Mouse (Mus musculus) spleen, adult 12 weeks (tissue): ENCODE measurements around the gene Cyth3.

ENCODE experiments used
- DNase-seq: peaks from one replicate; pipeline ENCODE4 v3.0.0; 2022; ENCODE audit warnings: low spot score

Gene Cyth3

DNA sequence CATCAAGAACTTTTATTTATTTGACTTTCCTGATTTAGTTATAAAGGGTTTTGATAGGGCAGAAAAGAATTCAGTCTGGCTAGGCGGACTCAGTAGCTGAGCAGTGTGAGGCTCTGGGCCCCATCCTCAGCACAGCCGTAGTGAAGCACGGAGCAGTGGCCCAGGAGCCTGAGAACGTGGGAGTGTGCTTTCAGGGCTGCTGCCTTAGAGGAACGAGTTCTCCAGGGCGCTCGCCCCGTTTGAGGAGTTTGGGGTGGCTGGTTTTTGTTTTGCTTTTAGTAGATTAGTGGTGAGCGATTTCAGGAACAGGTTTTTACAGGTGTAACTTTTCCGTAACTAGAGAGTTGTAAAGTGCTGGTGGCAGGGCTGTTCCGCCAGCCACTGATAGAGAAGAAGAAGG is 13.1 kb downstream of the Cyth3 start:
- DNase-seq: no peak

GRCm38 (mm10) chr5:143636173-143636572 is 13.9 kb downstream of the Cyth3 start:
- no peak for DNase-seq

DNA sequence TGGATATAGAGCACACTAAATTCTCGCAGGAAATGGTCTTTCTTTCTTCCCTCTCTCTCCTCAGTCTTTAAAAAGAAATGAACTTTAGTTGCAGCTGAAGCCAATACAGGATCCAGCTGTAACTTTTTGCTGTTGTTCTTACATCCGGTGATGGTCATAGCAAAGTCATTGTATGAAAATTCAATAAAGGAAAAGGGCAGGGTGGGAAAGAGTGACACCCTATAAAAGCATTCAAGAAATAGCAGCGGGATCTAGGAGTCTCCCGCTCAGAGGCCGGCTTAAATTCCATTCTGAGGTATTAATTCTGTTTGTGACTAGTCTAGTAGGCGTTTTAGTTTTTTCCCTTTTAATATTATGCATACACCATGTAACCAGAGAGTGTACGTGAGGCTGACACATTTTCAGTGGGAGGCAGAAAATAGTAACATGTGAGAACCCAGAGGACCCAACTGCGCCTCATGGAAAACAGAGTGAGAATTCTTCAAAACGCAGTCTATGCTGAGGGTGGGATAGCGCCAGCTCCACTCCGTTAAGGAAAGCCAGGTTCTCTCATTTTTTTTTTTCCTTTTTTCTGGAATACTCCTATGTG is 15.7 kb downstream of the Cyth3 start:
- DNase-seq: no peak

- DNase-seq: no peak
These were observed 16.4 kb downstream of the Cyth3 start for GRCm38 (mm10) chr5:143638516-143639270.

- DNase-seq: no peak
These were observed 17.1 kb downstream of the Cyth3 start for GRCm38 (mm10) chr5:143639329-143639728.

- no peak for DNase-seq
These were observed 17.6 kb downstream of the Cyth3 start for GRCm38 (mm10) chr5:143639810-143640209.

GRCm38 (mm10) chr5:143641503-143641902 is 19.3 kb downstream of the Cyth3 start:
- no peak for DNase-seq

DNA sequence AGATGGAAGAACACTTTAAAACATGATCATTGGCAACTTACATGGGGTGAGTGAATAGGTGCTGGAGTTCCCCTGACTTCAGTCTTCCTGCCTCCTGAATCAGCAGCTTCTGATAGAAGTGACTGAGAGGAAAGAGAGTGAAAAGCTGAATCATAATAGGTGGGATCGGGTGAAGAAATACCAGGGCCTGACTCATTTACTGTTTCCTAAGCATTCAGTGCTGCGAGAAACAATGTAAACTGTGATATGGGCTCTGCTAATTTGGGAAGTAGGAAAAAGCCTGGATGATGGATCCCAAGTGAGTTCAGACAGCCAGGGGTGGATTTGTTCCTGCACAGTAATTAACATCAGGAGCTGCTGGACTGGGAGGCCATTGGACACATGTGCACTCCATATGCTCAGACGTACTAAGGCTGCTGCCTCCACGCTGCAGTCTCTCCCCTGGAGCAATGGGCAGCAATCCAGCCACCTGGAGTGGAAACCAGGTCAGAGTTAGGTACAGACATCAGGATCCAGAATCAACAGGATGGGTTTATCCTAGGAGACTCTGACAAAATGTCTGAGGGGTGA is 20.1 kb downstream of the Cyth3 start:
- no peak for DNase-seq

DNA sequence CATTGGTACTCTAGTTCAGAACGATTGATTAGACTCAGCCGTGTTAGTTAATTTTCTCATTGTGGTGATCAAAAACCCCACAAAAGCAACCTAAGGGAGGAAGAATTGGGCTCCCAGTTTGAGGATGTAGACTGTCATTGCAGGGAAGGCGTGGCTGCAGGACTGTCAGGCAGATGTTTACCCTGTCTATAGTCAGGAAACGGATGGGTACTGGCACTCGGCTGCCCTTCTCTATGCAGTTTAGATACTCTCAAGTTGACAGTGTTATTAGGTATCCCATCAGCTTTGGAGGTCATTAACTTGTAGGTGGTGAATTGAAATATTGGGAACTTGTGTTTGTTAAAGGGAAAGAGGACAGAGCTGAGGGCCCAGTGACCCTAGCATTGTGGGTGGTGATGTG is 23.7 kb downstream of the Cyth3 start:
- no peak for DNase-seq

GRCm38 (mm10) chr5:143647412-143647811 is 25.2 kb downstream of the Cyth3 start:
- DNase-seq: no peak

DNA sequence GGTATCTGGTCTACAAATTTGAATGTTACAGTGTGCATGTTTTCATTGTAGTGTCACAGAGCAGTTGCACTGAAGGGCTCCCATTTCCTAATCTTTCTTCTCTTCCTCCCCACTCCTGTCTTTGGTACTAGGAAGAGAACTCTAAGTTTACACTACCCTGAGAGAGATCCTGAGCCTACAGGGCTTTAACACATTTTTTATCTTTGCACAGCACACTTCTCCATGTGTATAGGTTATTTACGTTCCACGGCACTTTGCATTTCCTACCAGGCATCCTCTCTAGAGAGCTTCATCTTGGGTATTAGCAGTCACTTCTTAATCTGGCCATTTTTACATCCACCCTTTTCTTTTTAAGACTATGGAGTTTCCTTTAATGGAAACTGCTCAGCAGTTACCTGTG is 25.8 kb downstream of the Cyth3 start:
- DNase-seq: no peak

- no peak for DNase-seq
These were observed 26.9 kb downstream of the Cyth3 start for GRCm38 (mm10) chr5:143649168-143649567.

GRCm38 (mm10) chr5:143651855-143652631 is 29.8 kb downstream of the Cyth3 start:
- DNase-seq: no peak

GRCm38 (mm10) chr5:143653497-143653896 is 31.2 kb downstream of the Cyth3 start:
- no peak for DNase-seq

DNA sequence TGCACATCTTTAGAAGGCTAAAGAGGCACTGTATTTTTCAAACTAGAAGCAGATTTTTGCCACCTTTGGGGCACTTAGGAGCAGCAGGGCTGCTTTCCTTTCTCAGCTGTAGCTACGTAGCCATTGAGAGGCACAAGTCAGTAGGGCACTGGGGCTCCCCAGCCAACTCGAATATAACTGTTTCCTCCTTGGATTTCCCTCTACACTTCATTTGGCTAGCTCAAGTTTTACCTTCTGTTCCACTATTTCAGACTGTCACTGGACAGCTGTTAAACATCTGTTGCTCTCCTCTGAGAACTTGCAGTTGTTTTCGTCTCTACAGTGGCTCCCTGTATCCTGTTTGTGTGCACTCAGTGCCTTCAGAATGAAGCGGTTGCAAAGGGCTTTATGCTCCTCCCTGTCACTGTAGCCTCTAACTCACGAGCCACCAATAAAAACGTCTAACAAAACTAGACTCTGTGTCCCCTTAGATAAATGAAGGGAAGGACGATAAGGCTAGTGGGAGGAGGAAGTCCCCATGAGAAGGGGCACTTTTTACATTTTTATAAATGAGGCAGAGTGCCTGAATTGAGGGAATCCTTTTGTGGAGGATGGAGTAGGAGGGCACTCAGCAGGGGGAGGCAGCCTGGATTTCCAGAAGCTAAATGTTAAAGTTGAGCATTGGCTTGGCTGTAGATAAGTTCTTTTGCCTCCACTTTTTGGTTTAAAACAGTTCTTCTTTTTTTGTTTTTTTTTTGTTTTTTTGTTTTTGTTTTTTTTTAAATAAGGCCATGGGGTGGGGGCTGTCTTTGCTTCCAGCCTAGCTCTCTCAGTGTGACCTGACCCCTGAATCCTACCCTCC is 32.6 kb downstream of the Cyth3 start:
- no peak for DNase-seq

GRCm38 (mm10) chr5:143655511-143655943 is 33.3 kb downstream of the Cyth3 start:
- no peak for DNase-seq

- DNase-seq: no peak
These were observed 34.5 kb downstream of the Cyth3 start for GRCm38 (mm10) chr5:143656708-143657245.

GRCm38 (mm10) chr5:143659021-143659523 is 36.8 kb downstream of the Cyth3 start:
- no peak for DNase-seq

- DNase-seq: no peak
These were observed 40.9 kb downstream of the Cyth3 start for GRCm38 (mm10) chr5:143663074-143663687.

DNA sequence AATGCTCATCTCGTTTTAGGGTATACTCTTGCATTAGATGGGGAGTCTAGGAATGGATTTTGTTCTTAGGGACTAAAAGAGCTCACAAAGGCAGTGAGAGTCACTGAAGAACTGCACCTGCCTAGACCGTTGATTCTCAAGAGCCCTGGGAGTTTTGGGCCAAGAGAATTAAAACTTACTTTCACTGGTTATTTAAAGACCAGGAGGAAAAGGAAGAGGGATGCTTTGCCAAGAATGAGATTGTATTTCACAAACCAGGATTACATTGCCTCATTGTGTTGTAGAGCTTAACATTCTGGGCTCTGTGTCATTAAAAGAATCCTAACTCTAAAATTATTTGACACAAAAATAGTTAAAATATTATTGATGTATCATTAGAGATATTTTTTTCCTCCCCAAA is 43.3 kb downstream of the Cyth3 start:
- no peak for DNase-seq

DNA sequence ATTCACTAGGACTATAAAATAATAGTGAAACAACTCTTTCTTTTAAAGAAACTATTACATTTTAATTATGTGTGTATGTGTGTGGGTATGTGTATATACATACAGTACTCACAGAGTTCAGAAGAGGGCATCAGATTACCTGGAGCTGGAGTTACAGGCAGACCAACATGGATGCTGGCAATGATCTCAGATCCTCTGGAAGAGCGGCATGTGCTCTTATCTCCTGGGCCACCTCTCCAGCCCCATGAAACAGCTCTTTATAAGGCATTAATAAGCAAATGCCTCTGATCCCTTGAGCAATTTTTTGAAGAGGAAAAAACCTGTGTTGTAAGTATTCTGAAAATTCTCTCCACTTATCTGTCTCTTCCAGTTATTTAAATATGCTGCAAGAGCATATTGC is 43.8 kb downstream of the Cyth3 start:
- no peak for DNase-seq
